Mouse (Mus musculus) midbrain, embryonic 14.5 days (tissue): ENCODE results near the gene Mthfsl. TPM values are rescaled to one million over a fixed set of nuclear protein-coding genes. Genes with fewer than 3 reads are reported as not detected.
A peak's percentile ranks its signal among the peaks of the same experiment; 100 is the strongest.
"Not testable (repeated sequence)": the region's sequence is repeated elsewhere in the genome, so short reads cannot be mapped to it uniquely, and the experiment has no call there.

Experiments
- ATAC-seq: fragments of 200-750 bp; cut with Nextera tagmentation; 2 replicates; pipeline ENCODE4 v1.8.0; 2017; ENCODE audit warnings: moderate number of reproducible peaks, moderate library complexity; ENCODE audit not compliant: low FRiP score, low TSS enrichment
- DNase-seq: peaks from one replicate; pipeline ENCODE4 v3.0.0-alpha.2; 2015
- H3K27ac ChIP-seq: fragments of 300-500 bp; sonication (generic); replicated peaks from 2 replicates; pipeline ENCODE4 v1.5.1; 2014; ENCODE audit warnings: mild to moderate bottlenecking, low read depth, low read length, moderate library complexity
- H3K27me3 ChIP-seq: fragments of 300-500 bp; sonication (generic); 2 replicates; pipeline ENCODE4 v1.6.1; 2014; ENCODE audit warnings: low read length, control low read depth, mixed read lengths; ENCODE audit not compliant: control insufficient read depth, insufficient read depth
- H3K36me3 ChIP-seq: fragments of 300-500 bp; sonication (generic); 2 replicates; pipeline ENCODE4 v1.6.1; 2014; ENCODE audit warnings: low read length, control low read depth; ENCODE audit not compliant: control insufficient read depth, insufficient read depth
- H3K4me1 ChIP-seq: fragments of 300-500 bp; sonication (generic); 2 replicates; pipeline ENCODE4 v1.6.1; 2014; ENCODE audit warnings: mild to moderate bottlenecking, antibody characterized with exemption, low read length, control low read depth; ENCODE audit not compliant: control insufficient read depth, insufficient read depth
- H3K4me2 ChIP-seq: fragments of 300-500 bp; sonication (generic); 2 replicates; pipeline ENCODE4 v1.6.1; 2014; ENCODE audit warnings: mild to moderate bottlenecking, low read length, moderate library complexity
- H3K4me3 ChIP-seq: fragments of 300-500 bp; sonication (generic); replicated peaks from 2 replicates; pipeline ENCODE4 v1.5.1; 2014; ENCODE audit warnings: low read depth, low read length
- H3K9ac ChIP-seq: fragments of 300-500 bp; sonication (generic); replicated peaks from 2 replicates; pipeline ENCODE4 v1.6.1; 2014; ENCODE audit warnings: mild to moderate bottlenecking, low read length, moderate library complexity
- H3K9me3 ChIP-seq: fragments of 300-500 bp; sonication (generic); 2 replicates; pipeline ENCODE4 v1.6.1; 2016; ENCODE audit warnings: low read length, control low read depth, mixed read lengths; ENCODE audit not compliant: control insufficient read depth
- WGBS: fragments of 180-500 bp; shearing (Covaris S2); extraction: QIAGEN DNeasy Blood & Tissue Kit; methylation state at CpG from one replicate; pipeline ENCODE4 v1.1.7; 2014; 5-methylcytosine and 5-hydroxymethylcytosine counted together
- polyA plus RNA-seq: library from polyadenylated mRNA; unstranded; fragments of >200 nt; fragmentation: Nextera tagmentation; extraction: Ambion mirVana; gene quantifications from 2 replicates; pipeline ENCODE4 v1.2.1, GENCODE M21; 2014

Mthfsl gene
- polyA plus RNA-seq, result 40.7 and 42.9 TPM in 2 replicates

DNA sequence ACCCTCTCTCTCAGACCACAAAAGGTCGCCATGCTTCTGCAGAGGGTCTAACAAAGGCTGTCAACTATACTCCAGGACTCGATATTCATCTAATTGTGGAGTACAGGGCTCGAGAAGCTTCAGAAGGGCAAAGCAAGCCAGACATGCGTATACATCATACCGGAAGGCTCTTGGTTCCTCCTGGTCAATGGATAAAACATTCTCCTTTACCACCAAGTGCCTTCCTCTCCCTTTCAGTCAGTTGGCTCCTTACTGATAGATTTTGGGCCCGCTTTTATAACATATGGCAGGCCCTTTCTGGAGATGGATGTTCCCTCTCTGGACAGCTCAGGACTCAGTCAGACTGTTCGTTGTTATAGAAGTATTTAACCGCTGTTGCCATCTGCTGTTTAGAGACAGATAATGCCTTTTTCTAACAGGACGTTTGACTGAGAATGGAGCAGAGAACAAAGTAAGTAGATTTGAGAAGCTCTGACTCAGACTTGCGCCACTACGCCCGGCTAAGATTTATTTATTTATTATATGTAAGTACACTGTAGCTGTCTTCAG is at the start of gene Mthfsl:
Gene Mthfsl, minus strand, starts transcription at position 308 of the 549 bp plus-strand sequence.
- 29% methylated on average over 11 of the region's 12 CpGs for WGBS
- H3K27me3 ChIP-seq, result not testable (repeated sequence)

DNA sequence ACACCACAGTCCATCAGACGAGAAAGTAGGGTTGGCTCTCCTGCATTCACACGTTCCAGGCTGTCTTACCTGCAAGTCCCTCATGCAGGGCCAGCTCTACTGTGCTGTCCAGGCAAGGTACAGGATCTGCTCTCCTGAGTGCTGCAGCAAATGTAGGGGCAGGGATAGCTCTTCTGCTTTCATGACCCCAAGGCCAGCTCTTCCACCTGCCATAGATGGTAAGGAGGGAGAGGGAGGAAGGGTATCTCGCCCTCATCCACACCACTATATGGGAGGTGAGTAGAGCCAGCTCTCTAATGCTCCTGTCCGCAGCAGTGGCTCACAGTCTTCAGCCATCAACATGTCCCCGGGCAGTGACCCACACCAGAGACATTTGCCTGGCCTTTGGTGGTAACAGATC is 49.4 kb upstream of the Mthfsl start:
- not testable (repeated sequence) for H3K4me3 ChIP-seq, H3K9ac ChIP-seq, H3K4me1 ChIP-seq, ATAC-seq, H3K27me3 ChIP-seq, DNase-seq, H3K27ac ChIP-seq, H3K9me3 ChIP-seq, H3K4me2 ChIP-seq, H3K36me3 ChIP-seq
- 81% methylated on average over 4 of the region's 5 CpGs for WGBS

More for the DNA sequence above, at the start of gene Mthfsl:
- not testable (repeated sequence) for H3K4me1 ChIP-seq, H3K9me3 ChIP-seq, H3K36me3 ChIP-seq
- Histone ChIP-seq H3K4me2 (peak within 1 kb of the TSS; percentile 52), H3K4me3 (peak within 1 kb of the TSS; percentile 33), H3K27ac (peak within 1 kb of the TSS; percentile 80), H3K9ac (peak within 1 kb of the TSS; percentile 42; the same call in 1 of the 2 replicates)
- ATAC-seq (peak; percentile 57), DNase-seq (peak; percentile 41)

DNA sequence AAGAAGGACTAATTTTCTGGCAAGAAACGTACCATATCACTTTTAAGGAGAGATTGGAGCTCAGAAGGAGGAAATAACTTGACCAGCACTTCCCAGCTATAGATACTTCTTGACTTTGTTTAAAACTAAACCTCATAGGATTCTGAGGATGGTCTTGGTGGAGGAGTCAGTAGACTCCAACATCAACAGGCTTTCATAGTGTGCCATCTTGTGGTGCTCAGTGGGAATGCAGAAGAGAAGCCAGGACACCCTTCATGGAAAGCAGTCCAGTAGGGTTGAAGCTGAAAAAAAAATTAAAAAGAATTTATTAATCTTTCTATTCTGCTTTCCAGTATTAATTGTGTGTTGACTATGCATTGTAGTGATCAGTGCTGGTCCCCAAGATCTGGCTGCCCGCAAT is 26.6 kb upstream of the Mthfsl start:
- H3K9me3 ChIP-seq, DNase-seq, H3K4me2 ChIP-seq, H3K36me3 ChIP-seq, ATAC-seq, H3K27me3 ChIP-seq, H3K4me1 ChIP-seq, H3K27ac ChIP-seq, H3K4me3 ChIP-seq, H3K9ac ChIP-seq: not testable (repeated sequence)
- WGBS, result no CpG with 5 or more reads among the region's 2 CpGs

DNA sequence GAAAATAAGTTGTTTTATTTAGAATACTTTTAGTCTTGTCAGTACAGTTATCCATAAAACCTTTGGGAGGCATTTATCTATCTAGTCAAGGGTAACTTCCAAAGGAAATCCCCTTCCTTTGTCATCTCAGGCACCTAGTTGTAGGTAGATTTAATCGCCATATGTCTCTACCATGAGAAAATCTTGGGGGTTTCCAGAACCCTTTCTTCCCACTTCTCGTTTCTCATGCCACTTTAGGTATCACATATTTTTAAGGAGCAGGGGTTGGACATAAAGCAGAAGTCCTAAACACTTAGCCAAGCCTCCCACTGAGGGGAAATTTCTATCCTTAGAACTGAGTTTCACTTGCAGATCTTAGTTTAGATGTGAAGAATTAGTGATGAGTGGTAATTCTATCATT is 25.9 kb upstream of the Mthfsl start:
- not testable (repeated sequence) for H3K9me3 ChIP-seq, H3K27ac ChIP-seq

DNA sequence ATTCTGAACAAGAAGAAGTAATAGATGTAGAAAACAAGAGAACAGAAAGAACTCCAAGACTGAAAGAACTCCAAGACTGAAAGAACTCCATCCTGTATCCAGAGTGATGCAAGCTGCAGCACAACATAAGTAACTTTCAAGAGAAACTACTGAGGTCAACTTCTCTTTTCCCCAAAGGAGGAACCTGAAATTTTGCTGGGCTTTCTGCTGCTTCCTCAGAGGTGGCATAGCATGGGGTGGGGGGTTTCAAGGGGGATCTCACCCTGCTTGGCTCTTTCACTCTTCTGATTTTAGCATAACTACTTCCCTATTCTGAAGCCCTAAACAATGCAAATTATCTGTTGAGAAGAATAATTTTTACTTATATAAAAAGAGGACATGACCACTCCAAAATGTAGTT is 15.2 kb upstream of the Mthfsl start:
- not testable (repeated sequence) for ATAC-seq

More for the DNA sequence above, 25.9 kb upstream of the Mthfsl start:
- 80% methylated on average over 1 of the region's 2 CpGs for WGBS
- H3K4me2 ChIP-seq, H3K4me1 ChIP-seq, ATAC-seq, H3K4me3 ChIP-seq, DNase-seq, H3K36me3 ChIP-seq, H3K9ac ChIP-seq, H3K27me3 ChIP-seq: not testable (repeated sequence)

DNA sequence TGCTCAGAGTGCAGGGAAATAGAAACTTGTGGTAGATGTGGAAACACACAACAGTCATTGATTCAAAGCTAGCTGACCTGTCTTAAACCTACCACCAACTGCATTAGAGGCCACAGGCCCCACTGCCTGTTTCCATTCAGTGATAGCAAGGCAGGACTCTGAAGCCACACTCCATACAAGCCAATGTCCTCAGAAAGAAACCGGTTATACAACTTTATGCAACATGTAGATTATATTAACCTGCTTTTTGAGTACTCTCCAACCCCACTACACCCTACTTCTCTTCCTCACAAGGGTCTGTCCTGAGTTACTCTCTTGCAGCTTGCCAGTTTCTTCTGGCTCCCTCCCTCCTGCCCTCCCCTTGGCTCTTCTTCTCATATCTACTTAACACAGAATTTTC is 13.1 kb upstream of the Mthfsl start:
- not testable (repeated sequence) for H3K27me3 ChIP-seq, H3K9ac ChIP-seq, H3K4me2 ChIP-seq, ATAC-seq, H3K9me3 ChIP-seq, H3K27ac ChIP-seq, H3K36me3 ChIP-seq, DNase-seq, H3K4me1 ChIP-seq, H3K4me3 ChIP-seq
- 88% methylated on average over 1 of the region's 1 CpGs for WGBS

More for the DNA sequence above, 15.2 kb upstream of the Mthfsl start:
- DNase-seq, H3K27me3 ChIP-seq, H3K4me2 ChIP-seq, H3K9me3 ChIP-seq, H3K9ac ChIP-seq, H3K4me3 ChIP-seq, H3K36me3 ChIP-seq, H3K27ac ChIP-seq, H3K4me1 ChIP-seq: not testable (repeated sequence)

DNA sequence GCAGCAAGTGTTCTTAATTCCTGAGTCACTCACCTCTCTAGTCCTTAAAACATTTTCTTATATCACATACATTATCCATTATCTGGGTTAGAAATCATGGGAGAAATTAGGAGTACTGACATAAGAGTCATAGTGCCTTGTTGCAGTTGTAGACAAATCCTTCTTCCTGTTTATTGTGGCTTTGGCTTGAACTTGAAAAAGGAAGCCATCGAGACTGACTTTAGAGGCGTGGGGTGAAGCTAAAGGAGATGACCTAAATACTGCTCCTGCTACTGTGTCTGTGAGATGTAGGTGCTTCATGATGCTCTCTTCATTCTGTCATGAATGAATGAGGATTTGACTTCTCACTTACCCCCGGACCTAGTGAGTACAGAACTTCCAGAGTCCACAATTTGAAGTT is 12.2 kb upstream of the Mthfsl start:
- WGBS, result 98% methylated on average over 1 of the region's 3 CpGs
- not testable (repeated sequence) for H3K36me3 ChIP-seq, H3K27ac ChIP-seq, ATAC-seq, H3K4me1 ChIP-seq, DNase-seq, H3K4me3 ChIP-seq, H3K4me2 ChIP-seq, H3K27me3 ChIP-seq, H3K9me3 ChIP-seq, H3K9ac ChIP-seq

DNA sequence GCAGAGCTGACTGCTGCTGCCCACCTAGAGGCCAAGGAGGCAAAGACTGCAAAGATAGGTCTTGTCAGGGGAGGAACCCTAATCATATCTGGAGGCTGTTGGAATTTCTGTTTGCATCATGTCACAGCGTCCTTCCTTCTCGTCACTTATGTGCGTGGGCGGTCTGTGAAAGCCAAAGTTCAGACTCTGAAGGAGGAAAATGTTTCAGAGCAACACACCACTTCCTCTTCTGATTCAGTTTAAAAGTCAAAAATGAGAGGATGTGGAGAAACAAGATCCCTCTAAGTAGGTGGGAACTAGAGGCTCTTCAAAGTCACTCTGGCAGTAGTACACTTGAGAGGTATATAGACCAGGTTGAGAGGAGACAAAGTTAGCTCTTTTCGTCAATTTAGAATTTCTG is 11.6 kb upstream of the Mthfsl start, which contains the start of gene Bcl2a1d:
Gene Bcl2a1d, minus strand, starts transcription at position 187 of the 400 bp plus-strand sequence.
- WGBS, result 95% methylated on average over 5 of the region's 5 CpGs

DNA sequence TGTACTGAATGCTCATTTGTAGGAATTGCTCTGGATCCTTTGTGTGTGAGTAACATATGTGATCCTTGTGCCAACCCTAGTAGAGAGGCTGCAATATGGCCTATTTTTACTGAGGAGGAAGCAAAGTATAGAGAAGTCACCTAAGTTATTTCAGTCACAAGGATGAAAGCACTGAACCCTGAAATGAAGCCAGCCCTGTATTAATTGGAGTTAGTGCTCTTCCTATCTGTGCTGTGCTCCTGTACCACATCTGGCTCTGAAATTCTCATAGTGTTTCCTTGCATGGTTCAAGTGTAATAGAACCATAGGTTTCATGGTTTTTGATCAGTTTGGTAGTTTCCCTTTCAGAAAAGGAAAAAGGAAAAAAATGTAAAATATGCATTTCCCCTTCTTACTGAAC is 8.2 kb upstream of the Mthfsl start:
- H3K4me2 ChIP-seq, H3K9me3 ChIP-seq, DNase-seq, H3K4me3 ChIP-seq, H3K27me3 ChIP-seq, H3K9ac ChIP-seq, H3K36me3 ChIP-seq, H3K27ac ChIP-seq, H3K4me1 ChIP-seq, ATAC-seq: not testable (repeated sequence)

More for the DNA sequence above, 11.6 kb upstream of the Mthfsl start, which contains the start of gene Bcl2a1d:
- H3K4me2 ChIP-seq, ATAC-seq, H3K4me3 ChIP-seq, H3K4me1 ChIP-seq, DNase-seq, H3K27ac ChIP-seq, H3K9ac ChIP-seq, H3K36me3 ChIP-seq, H3K9me3 ChIP-seq, H3K27me3 ChIP-seq: not testable (repeated sequence)
